Mouse (Mus musculus): Measurements from ENCODE around the gene Tead4. TPM values are rescaled to one million over a fixed set of nuclear protein-coding genes. Genes with fewer than 3 reads are reported as not detected.

Tead4 gene
- polyA plus RNA-seq, 1 experiment from 2014 or later, result 3.5 TPM

GRCm38 (mm10) chr6:128269850-128270249, 30.8 kb downstream of the Tead4 start:
- no peaks in the 10 kb centered on the region for H3K27me3 ChIP-seq
- H3K27ac ChIP-seq, result no peak overlapping the region
- H3K4me3 ChIP-seq (replicated peaks), result no peak overlapping the region
- H3K4me1 ChIP-seq (replicated peaks), result 0 out of 2 replicates have a peak, but pooled peaks cover 2% of the 10 kb centered on the region
- no peak for ATAC-seq (ENCODE audit: insufficient number of reproducible peaks, insufficient read depth, low FRiP score, low TSS enrichment, low read depth)
- no peaks in the 10 kb centered on the region for H3K36me3 ChIP-seq
- H3K9ac ChIP-seq (replicated peaks), result no peak overlapping the region
- no peak overlapping the region for H3K4me2 ChIP-seq
- 74% methylated on average over 4 of the region's 4 CpGs for WGBS
- no peaks in the 10 kb centered on the region for H3K9me3 ChIP-seq

- Histone ChIP-seq H3K27me3 (no peaks in the 10 kb centered on the region), H3K27ac (no peak overlapping the region), H3K36me3 (no peaks in the 10 kb centered on the region), H3K9me3 (no peaks in the 10 kb centered on the region), H3K4me3 (replicated peaks) (no peak overlapping the region), H3K9ac (replicated peaks) (no peak overlapping the region), H3K4me2 (no peak overlapping the region), H3K4me1 (replicated peaks) (no peaks in the 10 kb centered on the region)
- ATAC-seq (ENCODE audit: insufficient number of reproducible peaks, insufficient read depth, low FRiP score, low TSS enrichment, low read depth), result no peak
- WGBS, result 82% methylated on average over 8 of the region's 8 CpGs
Observed at GRCm38 (mm10) chr6:128264870-128265526, 35.6 kb downstream of the Tead4 start.

GRCm38 (mm10) chr6:128261486-128261885, 39.1 kb downstream of the Tead4 start:
- 71% methylated on average over 1 of the region's 1 CpGs for WGBS
- Histone ChIP-seq H3K9ac (replicated peaks) (no peak overlapping the region), H3K9me3 (no peaks in the 10 kb centered on the region), H3K27me3 (no peaks in the 10 kb centered on the region), H3K36me3 (no peaks in the 10 kb centered on the region), H3K4me3 (replicated peaks) (no peak overlapping the region), H3K4me2 (no peak overlapping the region), H3K27ac (no peak overlapping the region), H3K4me1 (replicated peaks) (no peaks in the 10 kb centered on the region)
- ATAC-seq (ENCODE audit: insufficient number of reproducible peaks, insufficient read depth, low FRiP score, low TSS enrichment, low read depth), result no peak

- Histone ChIP-seq H3K36me3 (no peaks in the 10 kb centered on the region), H3K4me3 (replicated peaks) (no peak overlapping the region), H3K9ac (replicated peaks) (no peak overlapping the region), H3K9me3 (no peaks in the 10 kb centered on the region), H3K27ac (no peak overlapping the region), H3K27me3 (no peaks in the 10 kb centered on the region), H3K4me2 (no peak overlapping the region), H3K4me1 (replicated peaks) (peaks cover 5% of the 10 kb centered on the region; the same call in 1 of the 2 replicates)
- 95% methylated on average over 3 of the region's 3 CpGs for WGBS
- no peak for ATAC-seq (ENCODE audit: insufficient number of reproducible peaks, insufficient read depth, low FRiP score, low TSS enrichment, low read depth)
Observed at GRCm38 (mm10) chr6:128259252-128259651, 41.4 kb downstream of the Tead4 start.

- peaks cover 5% of the 10 kb centered on the region; the same call in 1 of the 2 replicates for H3K4me1 ChIP-seq (replicated peaks)
- H3K36me3 ChIP-seq, result no peaks in the 10 kb centered on the region
- no peak overlapping the region for H3K4me2 ChIP-seq
- H3K9me3 ChIP-seq, result no peaks in the 10 kb centered on the region
- no peak for ATAC-seq (ENCODE audit: insufficient number of reproducible peaks, insufficient read depth, low FRiP score, low TSS enrichment, low read depth)
- no peak overlapping the region for H3K27ac ChIP-seq
- WGBS, result 60% methylated on average over 2 of the region's 2 CpGs
- no peaks in the 10 kb centered on the region for H3K27me3 ChIP-seq
- no peak overlapping the region for H3K4me3 ChIP-seq (replicated peaks)
- H3K9ac ChIP-seq (replicated peaks), result no peak overlapping the region
Observed at GRCm38 (mm10) chr6:128255941-128256340, 44.7 kb downstream of the Tead4 start.

- ATAC-seq (ENCODE audit: insufficient number of reproducible peaks, insufficient read depth, low FRiP score, low TSS enrichment, low read depth), result no peak
- Histone ChIP-seq H3K9ac (replicated peaks) (no peak overlapping the region), H3K27me3 (no peaks in the 10 kb centered on the region), H3K4me1 (replicated peaks) (peaks cover 5% of the 10 kb centered on the region; the same call in 1 of the 2 replicates), H3K36me3 (no peaks in the 10 kb centered on the region), H3K9me3 (no peaks in the 10 kb centered on the region), H3K27ac (no peak overlapping the region), H3K4me2 (no peak overlapping the region), H3K4me3 (replicated peaks) (no peak overlapping the region)
- 75% methylated on average over 4 of the region's 4 CpGs for WGBS
Observed at GRCm38 (mm10) chr6:128255292-128255691, 45.3 kb downstream of the Tead4 start.

- H3K36me3 ChIP-seq, result no peaks in the 10 kb centered on the region
- WGBS, result 67% methylated on average over 4 of the region's 4 CpGs
- peaks cover 5% of the 10 kb centered on the region; the same call in 1 of the 2 replicates for H3K4me1 ChIP-seq (replicated peaks)
- H3K9me3 ChIP-seq, result no peaks in the 10 kb centered on the region
- no peak for ATAC-seq (ENCODE audit: insufficient number of reproducible peaks, insufficient read depth, low FRiP score, low TSS enrichment, low read depth)
- H3K9ac ChIP-seq (replicated peaks), result no peak overlapping the region
- H3K27me3 ChIP-seq, result no peaks in the 10 kb centered on the region
- H3K4me3 ChIP-seq (replicated peaks), result no peak overlapping the region
- no peak overlapping the region for H3K4me2 ChIP-seq
- no peak overlapping the region for H3K27ac ChIP-seq
Observed at GRCm38 (mm10) chr6:128254551-128254950, 46.1 kb downstream of the Tead4 start.

GRCm38 (mm10) chr6:128253111-128253510, 47.5 kb downstream of the Tead4 start:
- Histone ChIP-seq H3K4me1 (replicated peaks) (peaks cover 5% of the 10 kb centered on the region; the same call in 1 of the 2 replicates), H3K9ac (replicated peaks) (no peak overlapping the region), H3K4me3 (replicated peaks) (no peak overlapping the region), H3K27me3 (no peaks in the 10 kb centered on the region), H3K4me2 (no peak overlapping the region), H3K9me3 (no peaks in the 10 kb centered on the region), H3K27ac (no peak overlapping the region), H3K36me3 (no peaks in the 10 kb centered on the region)
- ATAC-seq (ENCODE audit: insufficient number of reproducible peaks, insufficient read depth, low FRiP score, low TSS enrichment, low read depth), result no peak
- WGBS, result 77% methylated on average over 2 of the region's 2 CpGs

GRCm38 (mm10) chr6:128250596-128250995, 50.0 kb downstream of the Tead4 start:
- no peak for ATAC-seq (ENCODE audit: insufficient number of reproducible peaks, insufficient read depth, low FRiP score, low TSS enrichment, low read depth)
- no peaks in the 10 kb centered on the region for H3K36me3 ChIP-seq
- no peak overlapping the region for H3K27ac ChIP-seq
- H3K4me1 ChIP-seq (replicated peaks), result no peaks in the 10 kb centered on the region
- H3K9ac ChIP-seq (replicated peaks), result no peak overlapping the region
- H3K4me2 ChIP-seq, result no peak overlapping the region
- H3K27me3 ChIP-seq, result no peaks in the 10 kb centered on the region
- WGBS, result 83% methylated on average over 5 of the region's 5 CpGs
- H3K4me3 ChIP-seq (replicated peaks), result no peak overlapping the region
- H3K9me3 ChIP-seq, result no peaks in the 10 kb centered on the region

- Histone ChIP-seq H3K4me1 (replicated peaks) (no peaks in the 10 kb centered on the region), H3K4me3 (replicated peaks) (no peak overlapping the region), H3K36me3 (no peaks in the 10 kb centered on the region), H3K4me2 (no peak overlapping the region), H3K9me3 (no peaks in the 10 kb centered on the region), H3K9ac (replicated peaks) (no peak overlapping the region), H3K27ac (no peak overlapping the region), H3K27me3 (no peaks in the 10 kb centered on the region)
- 65% methylated on average over 2 of the region's 2 CpGs for WGBS
- ATAC-seq (ENCODE audit: insufficient number of reproducible peaks, insufficient read depth, low FRiP score, low TSS enrichment, low read depth), result no peak
Observed at GRCm38 (mm10) chr6:128237102-128237763, 63.4 kb downstream of the Tead4 start.

GRCm38 (mm10) chr6:128236581-128236980, 64.0 kb downstream of the Tead4 start:
- Histone ChIP-seq H3K4me3 (replicated peaks) (no peak overlapping the region), H3K4me1 (replicated peaks) (no peaks in the 10 kb centered on the region), H3K9ac (replicated peaks) (no peak overlapping the region), H3K27me3 (no peaks in the 10 kb centered on the region), H3K36me3 (no peaks in the 10 kb centered on the region), H3K4me2 (no peak overlapping the region), H3K9me3 (no peaks in the 10 kb centered on the region), H3K27ac (no peak overlapping the region)
- 53% methylated on average over 9 of the region's 9 CpGs for WGBS
- ATAC-seq (ENCODE audit: insufficient number of reproducible peaks, insufficient read depth, low FRiP score, low TSS enrichment, low read depth), result peak; percentile 77

All from limb, embryonic 12.5 days (tissue).